Mouse (Mus musculus) bone marrow macrophage, adult 2 months (primary cell): ENCODE data around the gene Ppp1r18.

Experiments
- CTCF ChIP-seq: IDR thresholded peaks from 2 replicates; pipeline ENCODE4 v1.5.1; 2012; ENCODE audit warnings: low read depth, mild to moderate bottlenecking, low read length, moderate library complexity
- POLR2A ChIP-seq: IDR thresholded peaks from 2 replicates; pipeline ENCODE4 v1.6.1; 2012; ENCODE audit warnings: mild to moderate bottlenecking, low read depth, low read length, borderline replicate concordance

- no peak for TF ChIP-seq POLR2A
- no peak for TF ChIP-seq CTCF
These were observed 57.9 kb downstream of the Ppp1r18 start for GRCm38 (mm10) chr17:35923281-35923680.
